Mouse (Mus musculus) olfactory bulb, adult 2 months (tissue): ENCODE measurements around the gene Ebf3. TPM values are rescaled to one million over a fixed set of nuclear protein-coding genes. Genes with fewer than 3 reads are reported as not detected.

Source experiments
- H3K27ac ChIP-seq: fragments of 200-500 bp; 2 replicates; pipeline ENCODE4 v1.5.1; 2012; ENCODE audit warnings: low read depth, low read length; ENCODE audit not compliant: insufficient read depth
- H3K4me1 ChIP-seq: fragments of 200-500 bp; 2 replicates; pipeline ENCODE4 v1.6.1; 2012; ENCODE audit warnings: low read length; ENCODE audit not compliant: control insufficient read depth, insufficient read depth
- H3K4me3 ChIP-seq: fragments of 200-500 bp; 2 replicates; pipeline ENCODE4 v1.5.1; 2012; ENCODE audit warnings: mild to moderate bottlenecking, low read depth, low read length, moderate library complexity; ENCODE audit not compliant: insufficient read depth
- CTCF ChIP-seq: fragments of 200-500 bp; IDR thresholded peaks from 2 replicates; pipeline ENCODE4 v1.5.1; 2012; ENCODE audit warnings: low read depth, mild to moderate bottlenecking, low read length, moderate library complexity; ENCODE audit not compliant: insufficient read depth
- POLR2A ChIP-seq: fragments of 200-500 bp; IDR thresholded peaks from 2 replicates; pipeline ENCODE4 v1.6.1; 2012; ENCODE audit warnings: mild to moderate bottlenecking, low read depth, low read length, moderate library complexity; ENCODE audit not compliant: insufficient read depth
- WGBS: fragments of 180-500 bp; shearing (Covaris S2); methylation state at CpG from one replicate; pipeline ENCODE4 v1.1.7; 2018; 5-methylcytosine and 5-hydroxymethylcytosine counted together
- polyA plus RNA-seq: library from polyadenylated mRNA; stranded (reverse); fragments of >200 nt; gene quantifications from 2 replicates; pipeline ENCODE4 v1.2.4, GENCODE M21; 2012; ENCODE audit warnings: low replicate concordance; ENCODE audit not compliant: missing spikeins, insufficient read depth, insufficient read length

The Ebf3 gene
- polyA plus RNA-seq, 1 experiment, result not detected

DNA sequence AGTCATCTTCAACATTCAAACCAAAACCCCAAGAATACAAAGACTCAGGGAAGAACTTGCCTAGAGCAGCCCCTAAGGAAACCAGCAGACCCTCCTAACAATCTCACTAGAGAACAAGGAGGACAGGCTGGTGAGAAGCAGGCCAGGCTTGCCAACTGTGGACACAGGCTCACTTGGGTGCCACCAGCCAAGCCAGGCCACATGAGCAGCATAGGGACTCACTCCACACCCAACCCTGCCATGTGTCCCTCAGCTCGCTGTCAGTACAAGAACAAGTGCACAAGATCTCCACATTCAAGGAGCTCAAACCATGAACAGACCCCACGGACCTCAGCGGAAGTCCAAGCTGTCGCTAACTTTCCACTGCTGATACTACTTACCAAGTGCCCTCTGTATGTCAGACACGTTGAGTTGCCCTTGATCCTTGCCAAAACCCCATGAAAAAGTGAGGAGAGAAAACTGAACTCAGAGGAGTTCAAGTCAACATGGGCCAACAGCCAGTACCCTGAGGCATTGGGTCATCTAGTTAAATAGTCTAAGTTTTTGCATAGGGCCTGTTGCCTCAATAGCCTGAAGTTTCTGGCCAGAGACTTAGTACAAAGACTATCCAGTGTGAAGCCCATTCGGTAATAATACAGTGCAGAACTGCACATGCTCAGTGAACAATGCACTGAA lies 91.3 kb downstream of the Ebf3 start:
- Histone ChIP-seq H3K4me3 (no peak overlapping the region), H3K4me1 (no peaks in the 10 kb centered on the region; the same call in 1 of the 2 replicates), H3K27ac (no peak overlapping the region)
- no peak for TF ChIP-seq POLR2A
- WGBS, result 75% methylated on average over 6 of the region's 6 CpGs

DNA sequence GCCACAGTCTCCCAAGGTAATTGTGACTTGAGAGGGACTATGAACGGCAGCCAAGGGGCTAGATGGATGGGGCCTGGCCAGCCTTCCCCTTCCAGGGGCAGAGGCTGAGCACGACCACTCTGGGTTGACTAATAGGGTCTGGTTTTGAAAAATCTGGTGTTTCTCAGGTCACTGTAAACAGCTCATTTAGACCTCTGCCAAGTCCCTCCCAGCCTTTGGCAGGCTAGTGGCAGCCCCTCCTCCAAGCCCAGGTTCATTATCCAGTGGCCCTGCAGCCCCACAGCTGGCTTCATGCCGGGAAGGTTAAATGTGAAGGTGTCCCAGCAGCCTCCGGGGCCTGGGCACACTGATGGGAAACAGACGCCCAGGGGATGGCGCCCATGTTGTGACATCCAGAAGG lies 92.6 kb downstream of the Ebf3 start:
- H3K4me1 ChIP-seq, result no peaks in the 10 kb centered on the region; the same call in 1 of the 2 replicates
- no peak for TF ChIP-seq POLR2A
- no peak for TF ChIP-seq CTCF
- 35% methylated on average over 6 of the region's 6 CpGs for WGBS
- no peak overlapping the region for H3K4me3 ChIP-seq
- no peak overlapping the region for H3K27ac ChIP-seq

DNA sequence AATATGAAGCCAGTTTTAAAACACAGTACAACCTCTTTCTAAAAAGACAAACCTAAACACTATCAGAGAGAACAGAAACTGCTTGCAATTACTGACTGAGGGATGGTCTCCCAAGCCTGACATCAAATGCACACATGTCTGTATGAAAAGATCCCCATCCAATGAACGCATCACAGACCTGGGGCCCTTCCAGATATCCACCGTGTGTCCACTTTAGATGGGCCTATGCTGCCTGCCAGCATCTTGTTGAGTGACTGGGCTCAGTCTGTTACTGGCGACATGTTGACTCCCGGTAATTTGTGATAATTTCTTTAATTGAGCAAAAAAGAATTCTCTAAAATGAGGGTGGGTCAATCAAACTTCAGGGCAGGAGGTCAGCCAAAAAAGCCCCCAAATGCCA lies 93.8 kb downstream of the Ebf3 start:
- H3K27ac ChIP-seq, result no peak overlapping the region
- 82% methylated on average over 4 of the region's 4 CpGs for WGBS
- H3K4me1 ChIP-seq, result no peaks in the 10 kb centered on the region; the same call in 1 of the 2 replicates
- no peak for TF ChIP-seq CTCF
- H3K4me3 ChIP-seq, result no peak overlapping the region

DNA sequence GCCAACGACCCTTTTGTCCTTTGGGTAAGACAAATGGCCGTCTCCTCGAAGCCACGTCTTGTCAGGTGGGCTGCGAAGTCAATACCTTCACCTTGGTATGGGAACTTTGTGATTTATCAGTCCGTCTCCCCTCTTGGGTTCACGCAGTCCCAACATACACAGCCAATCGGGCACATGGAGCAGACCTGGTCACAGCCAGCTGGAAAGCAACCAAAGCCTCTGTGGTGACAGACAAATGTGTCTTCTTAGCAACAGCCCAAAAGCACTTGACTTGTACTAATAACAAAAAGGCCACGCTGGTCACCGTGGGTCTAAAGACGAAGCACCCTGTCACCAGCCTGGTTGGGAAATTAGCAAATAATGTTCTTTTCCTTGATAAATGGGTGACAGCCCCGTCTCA lies 95.5 kb downstream of the Ebf3 start:
- Histone ChIP-seq H3K27ac (no peak overlapping the region), H3K4me1 (no peaks in the 10 kb centered on the region; the same call in 1 of the 2 replicates), H3K4me3 (no peak overlapping the region)
- TF ChIP-seq CTCF (no peak), POLR2A (no peak)
- 93% methylated on average over 12 of the region's 12 CpGs for WGBS

DNA sequence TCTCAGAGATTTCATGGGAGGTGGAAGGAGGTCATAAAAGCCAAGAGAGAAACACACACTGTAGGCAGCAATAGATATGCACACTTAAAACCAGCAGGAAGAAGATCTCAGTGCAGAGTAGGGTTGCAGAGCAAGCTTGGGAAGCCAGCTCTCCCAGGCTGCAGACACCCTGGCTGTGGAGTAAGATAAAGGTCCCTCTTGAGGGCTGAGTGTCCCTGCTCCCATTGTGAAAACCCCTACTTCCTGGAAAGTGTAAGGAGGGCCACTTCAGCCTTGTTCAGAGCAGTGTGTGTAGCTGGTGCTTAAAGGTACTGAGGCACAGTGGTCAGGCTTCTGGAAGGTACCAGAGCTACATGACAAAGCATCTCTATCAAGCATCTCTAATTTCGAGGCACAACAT lies 100.8 kb downstream of the Ebf3 start:
- no peak for TF ChIP-seq CTCF
- TF ChIP-seq POLR2A, result no peak
- no peaks in the 10 kb centered on the region for H3K4me1 ChIP-seq

DNA sequence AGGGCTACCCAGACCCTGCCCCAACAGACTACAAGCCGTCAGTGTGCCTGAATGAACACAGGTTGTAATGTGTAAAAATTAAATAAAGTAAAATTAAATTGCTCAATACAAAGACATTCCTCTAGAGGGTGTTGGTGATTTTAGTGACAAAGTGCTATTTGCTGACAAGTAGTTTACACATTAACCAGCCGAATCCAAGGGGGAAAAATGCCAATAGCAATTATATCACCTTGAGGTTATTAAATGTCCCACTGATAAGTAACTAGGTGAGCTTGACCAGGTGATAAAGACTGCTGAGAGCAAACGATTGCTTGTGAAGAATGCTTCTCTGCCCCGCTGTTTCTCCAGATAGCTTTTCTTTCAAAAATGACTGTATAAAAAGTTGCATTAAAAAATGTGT lies 102.9 kb downstream of the Ebf3 start:
- Histone ChIP-seq H3K4me3 (no peak overlapping the region), H3K4me1 (no peaks in the 10 kb centered on the region), H3K27ac (no peak overlapping the region)
- no peak for TF ChIP-seq CTCF
- no peak for TF ChIP-seq POLR2A
- WGBS, result 69% methylated on average over 4 of the region's 4 CpGs

More for the DNA sequence above, 100.8 kb downstream of the Ebf3 start:
- Histone ChIP-seq H3K27ac (no peak overlapping the region), H3K4me3 (no peak overlapping the region)
- whole genome bisulfite sequencing, result 91% methylated on average over 1 of the region's 1 CpGs

DNA sequence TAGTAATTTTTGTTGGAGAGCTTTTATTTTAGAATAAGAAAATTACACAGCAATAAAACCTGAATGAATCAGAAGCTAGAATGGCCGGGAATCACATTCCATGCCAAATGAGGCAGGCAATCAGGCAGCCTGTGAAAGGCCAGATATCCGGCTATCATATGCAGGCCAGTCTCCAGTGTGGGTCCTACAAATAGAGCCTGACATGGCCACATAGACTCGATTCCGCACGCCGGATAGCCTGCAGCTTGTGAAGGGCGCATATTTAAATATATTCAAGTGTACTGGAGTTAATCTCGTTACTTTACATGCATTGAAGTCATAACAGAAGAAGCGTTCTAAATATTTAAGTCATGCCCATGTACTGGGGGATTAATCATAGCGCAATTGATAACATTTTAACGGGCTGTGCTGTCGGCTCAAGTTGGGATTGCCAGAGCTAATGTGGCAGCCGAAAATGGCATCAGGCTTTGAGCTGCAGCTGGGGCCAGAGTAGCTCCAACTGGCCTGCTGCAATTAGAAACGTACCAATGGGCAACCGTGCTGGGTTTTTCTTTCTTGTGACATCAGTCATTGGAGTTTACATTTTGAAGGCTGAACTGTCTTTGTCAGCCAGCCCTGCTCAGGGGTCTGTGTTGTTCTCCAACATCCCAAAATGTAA lies 104.4 kb downstream of the Ebf3 start:
- WGBS, result 70% methylated on average over 15 of the region's 15 CpGs
- H3K4me3 ChIP-seq, result no peak overlapping the region
- TF ChIP-seq POLR2A (no peak), CTCF (no peak)
- H3K27ac ChIP-seq, result no peak overlapping the region
- H3K4me1 ChIP-seq, result no peaks in the 10 kb centered on the region

DNA sequence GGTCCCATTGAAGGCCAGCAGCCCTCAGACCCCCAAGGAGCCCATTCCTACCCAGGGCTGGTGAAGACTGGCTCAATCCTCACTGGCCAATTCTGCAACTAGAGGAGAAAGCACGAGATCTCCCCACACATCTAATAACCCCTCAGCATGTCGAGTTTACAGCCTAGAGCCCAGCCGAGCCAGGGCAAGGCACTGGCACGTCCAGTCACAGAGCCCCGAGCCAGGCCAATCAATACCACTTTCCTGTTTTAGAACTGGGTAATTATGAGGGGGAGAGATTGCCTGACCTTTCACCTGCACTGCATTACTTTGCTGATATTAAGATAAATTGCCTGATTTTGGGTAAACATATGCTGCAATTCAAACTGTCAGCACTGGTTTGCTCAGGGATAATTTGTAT lies 105.7 kb downstream of the Ebf3 start:
- no peak for TF ChIP-seq POLR2A
- TF ChIP-seq CTCF, result no peak

DNA sequence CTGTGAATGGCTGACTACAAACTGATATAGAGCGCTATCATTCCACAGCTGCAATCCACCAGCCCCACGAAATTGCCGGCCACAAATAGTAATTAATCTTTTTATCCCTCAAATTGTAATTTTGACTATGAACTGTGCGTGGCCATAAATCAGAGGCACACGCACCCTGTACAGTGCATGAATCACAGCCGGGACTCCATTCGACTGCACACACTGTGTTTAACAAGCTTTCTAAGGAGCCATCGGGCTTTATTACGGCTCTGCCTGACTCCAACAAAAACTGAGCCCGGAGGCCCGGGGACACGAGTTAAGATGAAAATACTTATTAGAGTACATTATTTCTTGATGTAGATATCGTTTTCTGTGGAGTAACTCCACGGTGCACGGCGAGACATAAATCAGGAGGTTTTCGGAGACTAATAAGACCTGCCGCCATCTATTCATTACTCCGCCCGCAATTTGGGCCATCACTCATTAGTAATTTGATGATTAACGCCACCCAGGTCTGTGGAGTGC lies 107.4 kb downstream of the Ebf3 start:
- Histone ChIP-seq H3K4me3 (no peak overlapping the region), H3K4me1 (no peaks in the 10 kb centered on the region), H3K27ac (no peak overlapping the region)
- WGBS, result 34% methylated on average over 21 of the region's 21 CpGs
- TF ChIP-seq CTCF (no peak), POLR2A (no peak)

More for the DNA sequence above, 105.7 kb downstream of the Ebf3 start:
- Histone ChIP-seq H3K4me3 (no peak overlapping the region), H3K27ac (no peak overlapping the region), H3K4me1 (no peaks in the 10 kb centered on the region)
- 83% methylated on average over 5 of the region's 5 CpGs for WGBS
